7 mouse cellular contexts compared by ENCODE assay signal in genomic region chr6:30336912-30337311, GRCm38 (mm10). TPM values are rescaled to one million over a fixed set of nuclear protein-coding genes. Genes with fewer than 3 reads are reported as not detected.
A peak's percentile ranks its signal among the peaks of the same experiment; 100 is the strongest.
DNase-seq lines count a peak whose midpoint lies in the region; ATAC-seq lines count a peak whose summit lies in the region.

No protein-coding gene starts in this region.

- no peak overlapping the region for H3K4me3 ChIP-seq in embryonic facial prominence, embryonic 14.5 days (ENCODE audit: low read depth, low read length)

- H3K27ac ChIP-seq in embryonic facial prominence, embryonic 14.5 days (replicated peaks; ENCODE audit: low read depth, low read length): no peak overlapping the region

- H3K27me3 ChIP-seq in embryonic facial prominence, embryonic 14.5 days (replicated peaks; ENCODE audit: control insufficient read depth, insufficient read depth, low read length): no peaks in the 10 kb centered on the region

- H3K36me3 ChIP-seq in embryonic facial prominence, embryonic 14.5 days (ENCODE audit: control insufficient read depth, insufficient read depth, low read length): no peaks in the 10 kb centered on the region

- peak; percentile 53; the same call in 1 of the 2 replicates for ATAC-seq in embryonic facial prominence, embryonic 14.5 days (ENCODE audit: low read depth)

- DNase-seq in urinary bladder, postnatal 4 days (ENCODE audit: low spot score in 2 of 2): peak; percentile 30 to 66
- no peak for DNase-seq in urinary bladder, postnatal 25 days (ENCODE audit: low spot score)
- DNase-seq in embryonic facial prominence, embryonic 14.5 days (ENCODE audit: low spot score): peak; percentile 88
- peak; percentile 81 for DNase-seq in heart, postnatal 4 days
- DNase-seq in liver: peak; percentile 51
- peak; percentile 62 to 65 for DNase-seq in natural killer cell, adult 2 months (ENCODE audit: low spot score in 2 of 2)
- DNase-seq in thymus, postnatal 36 days: peak; percentile 51 to 62

- H3K9ac ChIP-seq in embryonic facial prominence, embryonic 14.5 days (ENCODE audit: low read depth, low read length): no peak overlapping the region

- H3K4me1 ChIP-seq in embryonic facial prominence, embryonic 14.5 days (ENCODE audit: control insufficient read depth, insufficient read depth, low read length): 0 out of 2 replicates have a peak, but pooled peaks cover 3% of the 10 kb centered on the region

- H3K4me2 ChIP-seq in embryonic facial prominence, embryonic 14.5 days (ENCODE audit: low read depth, low read length): peak overlapping the region; percentile 23

- WGBS in embryonic facial prominence, embryonic 14.5 days: 16% methylated on average over 5 of the region's 5 CpGs

- no peaks in the 10 kb centered on the region for H3K9me3 ChIP-seq in embryonic facial prominence, embryonic 14.5 days (ENCODE audit: control insufficient read depth, low read length)

RNA-seq across cellular contexts. Expression of gene Ube2h, which starts 32.6 kb away (rescaled TPM):
- 51.5 and 53.1 TPM in 2 replicates for polyA plus RNA-seq in embryonic facial prominence, embryonic 14.5 days (2014; fragmentation: Nextera tagmentation; extraction: Ambion mirVana)
- total RNA-seq in heart, postnatal 4 days (2021): 10 to 100 TPM; 77.0 to 77.5 TPM

RNA-seq across cellular contexts. Expression of gene Zc3hc1, which starts 53.9 kb away (rescaled TPM):
- 52.8 and 60.5 TPM in 2 replicates for polyA plus RNA-seq in embryonic facial prominence, embryonic 14.5 days (2014; fragmentation: Nextera tagmentation; extraction: Ambion mirVana)
- total RNA-seq in heart, postnatal 4 days (2021): 10 to 100 TPM; 22.9 to 24.5 TPM
